Mouse (Mus musculus) embryonic fibroblast, embryonic 13.5 days (primary cell): ENCODE measurements around the gene Ccnl1.

ENCODE experiments used
- CTCF ChIP-seq: IDR thresholded peaks from 2 replicates; pipeline ENCODE4 v1.5.1; 2011; ENCODE audit warnings: mild to moderate bottlenecking, control low read depth, low read length, moderate library complexity, borderline replicate concordance; ENCODE audit not compliant: insufficient read depth
- POLR2A ChIP-seq: IDR thresholded peaks from 2 replicates; pipeline ENCODE4 v1.6.1; 2011; ENCODE audit warnings: low read depth, mild to moderate bottlenecking, control low read depth, low read length, moderate library complexity

DNA sequence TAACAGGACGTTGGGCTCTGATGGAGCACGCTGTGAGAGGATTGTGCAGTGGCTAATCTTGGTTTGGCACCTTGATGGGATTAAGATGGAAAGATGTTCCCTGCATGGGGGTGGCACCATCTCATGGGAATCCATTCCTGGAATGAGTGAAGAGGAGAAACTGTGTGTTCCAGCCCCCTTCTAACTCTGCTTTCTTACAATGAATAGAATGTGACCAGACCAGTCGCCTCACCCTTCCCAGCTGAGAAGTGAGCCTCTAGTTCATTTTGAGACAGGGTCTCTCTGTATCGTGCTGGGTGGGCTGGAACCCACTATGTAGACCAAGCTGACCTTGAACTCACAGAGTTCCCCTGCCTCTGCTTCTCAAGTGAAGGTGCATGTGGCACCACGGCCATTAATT lies 31.6 kb downstream of the Ccnl1 start:
- TF ChIP-seq POLR2A (no peak), CTCF (no peak)
